Mouse (Mus musculus) embryonic facial prominence, embryonic 15.5 days (tissue): ENCODE results near the gene Ypel5. TPM values are rescaled to one million over a fixed set of nuclear protein-coding genes. Genes with fewer than 3 reads are reported as not detected.

Experiments
- ATAC-seq: fragments of 200-750 bp; cut with Nextera tagmentation; 2 replicates; pipeline ENCODE4 v1.8.0; 2017; ENCODE audit warnings: low read depth, moderate TSS enrichment; ENCODE audit not compliant: insufficient number of reproducible peaks, low FRiP score, low TSS enrichment
- H3K27ac ChIP-seq: fragments of 300-500 bp; sonication (generic); replicated peaks from 2 replicates; pipeline ENCODE4 v1.5.1; 2015; ENCODE audit warnings: mild to moderate bottlenecking, inconsistent platforms
- H3K27me3 ChIP-seq: fragments of 300-500 bp; sonication (generic); 2 replicates; pipeline ENCODE4 v1.6.1; 2015; ENCODE audit warnings: inconsistent platforms
- H3K36me3 ChIP-seq: fragments of 300-500 bp; sonication (generic); 2 replicates; pipeline ENCODE4 v1.6.1; 2015; ENCODE audit warnings: mild to moderate bottlenecking, inconsistent platforms
- H3K4me1 ChIP-seq: fragments of 300-500 bp; sonication (generic); 2 replicates; pipeline ENCODE4 v1.6.1; 2015; ENCODE audit warnings: inconsistent platforms
- H3K4me2 ChIP-seq: fragments of 300-500 bp; sonication (generic); replicated peaks from 2 replicates; pipeline ENCODE4 v1.6.1; 2015; ENCODE audit warnings: mild to moderate bottlenecking, inconsistent platforms
- H3K4me3 ChIP-seq: fragments of 300-500 bp; sonication (generic); replicated peaks from 2 replicates; pipeline ENCODE4 v1.5.1; 2015; ENCODE audit warnings: mild to moderate bottlenecking, inconsistent platforms
- H3K9ac ChIP-seq: fragments of 300-500 bp; sonication (generic); 2 replicates; pipeline ENCODE4 v1.6.1; 2015; ENCODE audit warnings: inconsistent platforms
- H3K9me3 ChIP-seq: fragments of 300-500 bp; sonication (generic); replicated peaks from 2 replicates; pipeline ENCODE4 v1.6.1; 2016; ENCODE audit warnings: inconsistent platforms
- WGBS: fragments of 180-500 bp; shearing (Covaris S2); methylation state at CpG from one replicate; pipeline ENCODE4 v1.1.7; 2015; 5-methylcytosine and 5-hydroxymethylcytosine counted together
- polyA plus RNA-seq: library from polyadenylated mRNA; unstranded; fragments of >200 nt; fragmentation: Nextera tagmentation; extraction: Ambion mirVana; gene quantifications from 2 replicates; pipeline ENCODE4 v1.2.1, GENCODE M21; 2015

Ypel5 gene
- polyA plus RNA-seq, 1 experiment from 2014 or later, result 54.2 TPM

DNA sequence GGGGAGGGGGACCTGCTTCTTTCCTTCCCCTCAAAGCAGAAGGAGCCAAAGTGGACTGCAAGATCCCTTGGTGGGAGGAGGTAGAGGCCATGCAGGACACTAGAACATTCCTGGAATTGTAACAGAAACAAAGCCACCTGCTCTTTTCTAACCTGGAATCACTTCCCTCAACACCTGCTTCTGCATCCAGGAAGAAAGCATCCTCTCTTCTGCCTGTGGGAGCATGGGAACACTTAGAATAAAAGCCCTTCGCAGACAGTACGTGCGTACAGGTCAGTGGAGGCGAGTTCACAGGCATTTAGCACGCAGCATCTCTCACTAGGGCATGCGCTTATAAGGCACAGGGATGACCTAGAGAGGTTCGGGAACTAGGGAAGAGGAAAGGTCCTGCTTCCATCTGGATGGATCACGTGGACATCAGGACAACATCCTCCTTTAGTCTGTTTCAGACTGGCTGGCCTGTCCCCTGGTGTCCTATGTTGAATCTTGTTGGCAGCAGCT is 54.2 kb downstream of the Ypel5 start:
- peaks cover 4% of the 10 kb centered on the region; the same call in 1 of the 2 replicates for H3K4me1 ChIP-seq
- H3K4me3 ChIP-seq, result no peak overlapping the region
- no peak overlapping the region for H3K27ac ChIP-seq
- no peaks in the 10 kb centered on the region; the same call in 1 of the 2 replicates for H3K27me3 ChIP-seq
- no peak overlapping the region for H3K4me2 ChIP-seq
- WGBS, result 60% methylated on average over 8 of the region's 8 CpGs
- H3K9ac ChIP-seq, result no peak overlapping the region
- no peaks in the 10 kb centered on the region for H3K9me3 ChIP-seq
- no peak for ATAC-seq
- H3K36me3 ChIP-seq, result no peaks in the 10 kb centered on the region

- Histone ChIP-seq H3K9me3 (no peaks in the 10 kb centered on the region), H3K4me3 (no peak overlapping the region), H3K4me1 (peaks cover 4% of the 10 kb centered on the region; the same call in 1 of the 2 replicates), H3K27ac (no peak overlapping the region), H3K4me2 (no peak overlapping the region), H3K9ac (no peak overlapping the region), H3K27me3 (no peaks in the 10 kb centered on the region; the same call in 1 of the 2 replicates), H3K36me3 (no peaks in the 10 kb centered on the region)
- no peak for ATAC-seq
- WGBS, result 87% methylated on average over 6 of the region's 6 CpGs
Observed at GRCm38 (mm10) chr17:72891556-72891955, 55.3 kb downstream of the Ypel5 start.

- H3K4me2 ChIP-seq, result no peak overlapping the region
- no peaks in the 10 kb centered on the region for H3K9me3 ChIP-seq
- no peak overlapping the region for H3K27ac ChIP-seq
- ATAC-seq, result no peak
- 0 out of 2 replicates have a peak, but pooled peaks cover 3% of the 10 kb centered on the region for H3K4me1 ChIP-seq
- WGBS, result 92% methylated on average over 3 of the region's 3 CpGs
- no peaks in the 10 kb centered on the region; the same call in 1 of the 2 replicates for H3K27me3 ChIP-seq
- H3K9ac ChIP-seq, result no peak overlapping the region
- H3K4me3 ChIP-seq, result no peak overlapping the region
- no peaks in the 10 kb centered on the region for H3K36me3 ChIP-seq
Observed at GRCm38 (mm10) chr17:72895506-72895905, 59.3 kb downstream of the Ypel5 start.

DNA sequence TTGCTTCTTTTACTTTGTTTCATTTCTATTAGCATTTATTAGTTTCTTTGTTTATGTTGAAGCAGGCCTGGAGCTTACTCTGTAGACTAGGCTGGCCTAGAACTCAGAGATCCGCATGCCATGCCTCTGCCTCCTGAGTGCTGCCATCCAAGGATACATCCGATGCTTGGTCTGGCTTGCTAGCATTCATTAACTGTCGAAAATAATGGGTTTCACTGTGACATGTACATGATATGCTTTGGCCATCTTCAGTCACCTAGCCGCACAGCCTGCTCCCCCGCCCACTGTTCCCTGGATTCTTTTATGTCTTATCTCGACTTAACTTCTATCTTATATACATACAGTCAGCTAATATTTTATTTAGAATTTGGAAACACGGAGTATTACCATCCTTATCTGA is 60.8 kb downstream of the Ypel5 start:
- no peaks in the 10 kb centered on the region for H3K9me3 ChIP-seq
- no peak overlapping the region for H3K27ac ChIP-seq
- 85% methylated on average over 7 of the region's 7 CpGs for WGBS
- no peak overlapping the region for H3K4me2 ChIP-seq
- no peaks in the 10 kb centered on the region for H3K36me3 ChIP-seq
- no peak overlapping the region for H3K9ac ChIP-seq
- H3K4me3 ChIP-seq, result no peak overlapping the region
- no peak for ATAC-seq
- H3K4me1 ChIP-seq, result 0 out of 2 replicates have a peak, but pooled peaks cover 4% of the 10 kb centered on the region
- no peaks in the 10 kb centered on the region for H3K27me3 ChIP-seq

DNA sequence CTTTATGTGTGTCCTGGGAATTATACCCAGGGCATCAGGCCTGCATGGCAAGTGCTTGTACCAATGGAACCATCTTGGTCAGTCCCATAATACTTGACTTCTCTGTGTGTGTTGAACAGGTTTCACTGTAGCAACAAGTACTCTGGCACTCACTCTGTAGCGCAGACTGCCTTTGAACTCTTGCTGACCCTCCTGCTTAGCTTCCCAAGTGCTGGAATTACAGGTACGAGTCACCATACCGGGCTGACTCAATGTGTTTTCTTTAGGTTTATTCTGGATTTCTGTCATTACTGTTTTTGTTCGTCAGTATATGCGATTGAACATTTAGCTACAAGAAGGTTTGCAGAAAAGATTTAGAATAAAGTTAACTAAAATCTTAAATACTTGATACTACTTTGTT is 61.7 kb downstream of the Ypel5 start:
- 77% methylated on average over 5 of the region's 5 CpGs for WGBS
- Histone ChIP-seq H3K4me1 (0 out of 2 replicates have a peak, but pooled peaks cover 4% of the 10 kb centered on the region), H3K9me3 (no peaks in the 10 kb centered on the region), H3K27ac (no peak overlapping the region), H3K27me3 (no peaks in the 10 kb centered on the region), H3K9ac (no peak overlapping the region), H3K36me3 (no peaks in the 10 kb centered on the region), H3K4me3 (no peak overlapping the region), H3K4me2 (no peak overlapping the region)
- ATAC-seq, result no peak

- H3K4me1 ChIP-seq, result 0 out of 2 replicates have a peak, but pooled peaks cover 4% of the 10 kb centered on the region
- no peak overlapping the region for H3K27ac ChIP-seq
- H3K4me3 ChIP-seq, result no peak overlapping the region
- 75% methylated on average over 3 of the region's 3 CpGs for WGBS
- H3K4me2 ChIP-seq, result no peak overlapping the region
- ATAC-seq, result no peak
- H3K9ac ChIP-seq, result no peak overlapping the region
- no peaks in the 10 kb centered on the region for H3K36me3 ChIP-seq
- no peaks in the 10 kb centered on the region for H3K9me3 ChIP-seq
- no peaks in the 10 kb centered on the region for H3K27me3 ChIP-seq
Observed at GRCm38 (mm10) chr17:72898775-72899174, 62.5 kb downstream of the Ypel5 start.

Other genes starting within 250 kb of the Ypel5 start
- gene Alk, start 231.8 kb upstream of the Ypel5 start, polyA plus RNA-seq, result 0.33 and 0.52 TPM in 2 replicates
- gene Lbh, start 81.9 kb downstream of the Ypel5 start, polyA plus RNA-seq, result 3.3 and 3.5 TPM in 2 replicates